Mouse (Mus musculus) liver, embryonic 11.5 days (tissue): ENCODE data around the gene Prelp. TPM values are rescaled to one million over a fixed set of nuclear protein-coding genes. Genes with fewer than 3 reads are reported as not detected.

ENCODE experiments used
- ATAC-seq: fragments of 200-750 bp; cut with Nextera tagmentation; replicated peaks from 2 replicates; pipeline ENCODE4 v1.8.0; 2017; ENCODE audit warnings: moderate number of reproducible peaks, mild to moderate bottlenecking, moderate TSS enrichment, moderate library complexity; ENCODE audit not compliant: low FRiP score
- DNase-seq: peaks from one replicate; pipeline ENCODE4 v3.0.0-alpha.2; 2017; ENCODE audit warnings: low spot score
- H3K27ac ChIP-seq: fragments of 300-500 bp; sonication (generic); 2 replicates; pipeline ENCODE4 v1.5.1; 2014; ENCODE audit warnings: mild to moderate bottlenecking, low read depth, low read length, control low read depth
- H3K27me3 ChIP-seq: fragments of 300-500 bp; sonication (generic); replicated peaks from 2 replicates; pipeline ENCODE4 v1.6.1; 2014; ENCODE audit warnings: low read length, mixed read lengths; ENCODE audit not compliant: control insufficient read depth, insufficient read depth
- H3K36me3 ChIP-seq: fragments of 300-500 bp; sonication (generic); 2 replicates; pipeline ENCODE4 v1.6.1; 2014; ENCODE audit warnings: mild to moderate bottlenecking, low read length, moderate library complexity, mixed read lengths; ENCODE audit not compliant: control insufficient read depth, insufficient read depth
- H3K4me1 ChIP-seq: fragments of 300-500 bp; sonication (generic); replicated peaks from 2 replicates; pipeline ENCODE4 v1.6.1; 2014; ENCODE audit warnings: low read length, mixed read lengths; ENCODE audit not compliant: control insufficient read depth, insufficient read depth
- H3K4me2 ChIP-seq: fragments of 300-500 bp; sonication (generic); 2 replicates; pipeline ENCODE4 v1.6.1; 2014; ENCODE audit warnings: mild to moderate bottlenecking, control low read depth, moderate library complexity
- H3K4me3 ChIP-seq: fragments of 300-500 bp; sonication (generic); 2 replicates; pipeline ENCODE4 v1.5.1; 2014; ENCODE audit warnings: low read depth, low read length, control low read depth
- H3K9ac ChIP-seq: fragments of 300-500 bp; sonication (generic); 2 replicates; pipeline ENCODE4 v1.6.1; 2014; ENCODE audit warnings: low read depth, low read length, control low read depth
- H3K9me3 ChIP-seq: fragments of 300-500 bp; sonication (generic); 2 replicates; pipeline ENCODE4 v1.6.1; 2016; ENCODE audit warnings: low read length, inconsistent platforms, mixed read lengths; ENCODE audit not compliant: control insufficient read depth
- whole genome bisulfite sequencing: fragments of 180-500 bp; shearing (Covaris S2); extraction: QIAGEN DNeasy Blood & Tissue Kit; methylation state at CpG from one replicate; pipeline ENCODE4 v1.1.7; 2014; 5-methylcytosine and 5-hydroxymethylcytosine counted together
- polyA plus RNA-seq: library from polyadenylated mRNA; unstranded; fragments of >200 nt; fragmentation: Nextera tagmentation; extraction: Ambion mirVana; gene quantifications from 2 replicates; pipeline ENCODE4 v1.2.1, GENCODE M21; 2014

Gene Prelp
- polyA plus RNA-seq, 1 experiment from 2014 or later = 0.11 TPM

DNA sequence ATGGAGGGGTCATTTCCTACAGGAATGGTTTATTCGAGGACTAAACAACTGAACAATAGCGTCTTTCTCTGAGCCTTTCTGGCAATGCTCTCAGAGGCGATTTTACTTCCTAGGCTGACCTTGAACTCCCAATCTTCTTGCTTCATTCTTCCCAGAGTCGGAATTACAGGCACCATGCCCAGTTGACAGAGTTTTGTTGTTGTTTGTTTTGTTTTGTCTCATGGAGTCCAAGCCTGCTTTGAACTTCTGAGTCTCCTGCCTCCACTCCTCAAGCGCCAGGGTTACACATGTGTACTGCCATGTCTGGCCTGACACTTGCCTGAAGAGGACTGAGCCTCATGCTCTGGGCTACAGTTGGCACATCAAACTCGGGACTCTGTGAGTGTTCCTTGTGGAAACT is 8.2 kb downstream of the Prelp start:
- Histone ChIP-seq H3K36me3 (no peaks in the 10 kb centered on the region), H3K4me3 (no peak overlapping the region), H3K9me3 (no peaks in the 10 kb centered on the region), H3K27ac (no peak overlapping the region), H3K4me2 (no peak overlapping the region), H3K4me1 (peaks cover 10% of the 10 kb centered on the region), H3K27me3 (peaks cover 29% of the 10 kb centered on the region), H3K9ac (no peak overlapping the region)
- ATAC-seq = no peak
- 73% methylated on average over 6 of the region's 6 CpGs for WGBS
- no peak for DNase-seq

- WGBS = 23% methylated on average over 4 of the region's 4 CpGs
- peaks cover 39% of the 10 kb centered on the region for H3K27me3 ChIP-seq
- no peak for ATAC-seq
- no peak overlapping the region for H3K9ac ChIP-seq
- H3K9me3 ChIP-seq = no peaks in the 10 kb centered on the region
- no peak overlapping the region for H3K4me3 ChIP-seq
- H3K36me3 ChIP-seq = no peaks in the 10 kb centered on the region
- peaks cover 14% of the 10 kb centered on the region for H3K4me1 ChIP-seq
- no peak overlapping the region for H3K27ac ChIP-seq
- DNase-seq = peak; percentile 58
- no peak overlapping the region for H3K4me2 ChIP-seq
These were observed 9.8 kb downstream of the Prelp start for GRCm38 (mm10) chr1:133911456-133911855.

- ATAC-seq (no peak), DNase-seq (no peak)
- no peak overlapping the region for H3K4me3 ChIP-seq
- peaks cover 14% of the 10 kb centered on the region for H3K4me1 ChIP-seq
- H3K9ac ChIP-seq = no peak overlapping the region
- WGBS = 76% methylated on average over 4 of the region's 4 CpGs
- H3K4me2 ChIP-seq = no peak overlapping the region
- no peaks in the 10 kb centered on the region for H3K9me3 ChIP-seq
- no peaks in the 10 kb centered on the region for H3K36me3 ChIP-seq
- no peak overlapping the region for H3K27ac ChIP-seq
- H3K27me3 ChIP-seq = peaks cover 39% of the 10 kb centered on the region
These were observed 10.2 kb downstream of the Prelp start for GRCm38 (mm10) chr1:133911008-133911407.

- Histone ChIP-seq H3K27ac (no peak overlapping the region), H3K9ac (no peak overlapping the region), H3K4me2 (no peak overlapping the region), H3K9me3 (no peaks in the 10 kb centered on the region), H3K4me3 (no peak overlapping the region), H3K4me1 (peaks cover 14% of the 10 kb centered on the region), H3K36me3 (no peaks in the 10 kb centered on the region), H3K27me3 (peaks cover 42% of the 10 kb centered on the region)
- ATAC-seq = no peak
- DNase-seq = no peak
- WGBS = 79% methylated on average over 7 of the region's 7 CpGs
These were observed 11.1 kb downstream of the Prelp start for GRCm38 (mm10) chr1:133910108-133910507.

- Histone ChIP-seq H3K27ac (no peak overlapping the region), H3K9me3 (no peaks in the 10 kb centered on the region), H3K9ac (peak overlapping the region; percentile 64), H3K4me2 (peak overlapping the region; percentile 93), H3K4me3 (peak overlapping the region; percentile 51), H3K27me3 (peaks cover 44% of the 10 kb centered on the region), H3K4me1 (peaks cover 14% of the 10 kb centered on the region), H3K36me3 (no peaks in the 10 kb centered on the region)
- 13% methylated on average over 27 of the region's 27 CpGs for WGBS
- DNase-seq (no peak), ATAC-seq (peak; percentile 40; the same call in 1 of the 2 replicates)
These were observed 12.3 kb downstream of the Prelp start for GRCm38 (mm10) chr1:133908659-133909575.

- 6% methylated on average over 30 of the region's 30 CpGs for WGBS
- peak within 1 kb of the TSS; percentile 51 for H3K4me3 ChIP-seq
- H3K4me2 ChIP-seq = peak within 1 kb of the TSS; percentile 93
- H3K9ac ChIP-seq = peak within 1 kb of the TSS; percentile 64
- H3K4me1 ChIP-seq = peaks cover 14% of the 10 kb centered on the region
- ATAC-seq (peak; percentile 76), DNase-seq (peak; percentile 68)
- peaks cover 44% of the 10 kb centered on the region for H3K27me3 ChIP-seq
- peak within 1 kb of the TSS; percentile 25; the same call in 1 of the 2 replicates for H3K27ac ChIP-seq
- H3K9me3 ChIP-seq = no peaks in the 10 kb centered on the region
- no peaks in the 10 kb centered on the region for H3K36me3 ChIP-seq
These were observed 13.1 kb downstream of the Prelp start, which contains the start of gene Optc for GRCm38 (mm10) chr1:133907949-133908658. TSS of gene Optc (minus strand) at chr1:133907999.

GRCm38 (mm10) chr1:133906420-133906819 is 14.8 kb downstream of the Prelp start:
- H3K27me3 ChIP-seq = peaks cover 44% of the 10 kb centered on the region
- 57% methylated on average over 12 of the region's 12 CpGs for WGBS
- no peak for DNase-seq

GRCm38 (mm10) chr1:133900825-133901224 is 20.4 kb downstream of the Prelp start:
- H3K4me2 ChIP-seq = no peak overlapping the region
- no peak for ATAC-seq
- H3K9ac ChIP-seq = no peak overlapping the region
- no peak for DNase-seq
- H3K4me3 ChIP-seq = no peak overlapping the region
- peaks cover 5% of the 10 kb centered on the region; the same call in 1 of the 2 replicates for H3K27me3 ChIP-seq
- no peak overlapping the region for H3K27ac ChIP-seq
- peaks cover 9% of the 10 kb centered on the region; the same call in 1 of the 2 replicates for H3K4me1 ChIP-seq
- 83% methylated on average over 9 of the region's 9 CpGs for WGBS
- no peaks in the 10 kb centered on the region for H3K9me3 ChIP-seq
- H3K36me3 ChIP-seq = no peaks in the 10 kb centered on the region

More at GRCm38 (mm10) chr1:133906420-133906819, 14.8 kb downstream of the Prelp start:
- Histone ChIP-seq H3K9ac (no peak overlapping the region), H3K4me1 (peaks cover 14% of the 10 kb centered on the region), H3K27ac (no peak overlapping the region), H3K9me3 (no peaks in the 10 kb centered on the region), H3K4me2 (no peak overlapping the region), H3K4me3 (no peak overlapping the region), H3K36me3 (no peaks in the 10 kb centered on the region)
- no peak for ATAC-seq
